Mouse (Mus musculus) urinary bladder, postnatal 25 days (tissue): ENCODE results near the gene Hmg20b.

ENCODE experiments used
- DNase-seq: peaks from one replicate; pipeline ENCODE4 v3.0.0; 2022; ENCODE audit warnings: low spot score

Hmg20b gene

DNA sequence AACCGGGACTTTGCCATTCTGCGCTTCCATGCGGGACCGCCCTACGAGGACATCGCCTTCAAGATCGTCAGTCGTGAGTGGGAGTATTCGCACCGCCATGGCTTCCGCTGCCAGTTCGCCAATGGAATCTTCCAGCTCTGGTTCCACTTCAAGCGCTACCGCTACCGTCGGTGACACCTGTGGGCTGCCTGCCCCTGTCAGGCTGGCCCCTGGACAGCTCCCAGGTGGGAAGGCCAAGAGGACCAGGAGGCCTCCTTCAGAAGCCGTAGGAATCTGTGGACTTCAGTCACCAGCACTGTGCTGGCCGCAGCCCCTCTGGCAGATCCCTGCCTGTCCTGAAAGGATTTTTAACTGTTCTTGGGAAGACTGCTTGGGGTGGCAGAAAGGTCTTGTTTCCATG is 24.5 kb downstream of the Hmg20b start:
- DNase-seq, result no peak

DNA sequence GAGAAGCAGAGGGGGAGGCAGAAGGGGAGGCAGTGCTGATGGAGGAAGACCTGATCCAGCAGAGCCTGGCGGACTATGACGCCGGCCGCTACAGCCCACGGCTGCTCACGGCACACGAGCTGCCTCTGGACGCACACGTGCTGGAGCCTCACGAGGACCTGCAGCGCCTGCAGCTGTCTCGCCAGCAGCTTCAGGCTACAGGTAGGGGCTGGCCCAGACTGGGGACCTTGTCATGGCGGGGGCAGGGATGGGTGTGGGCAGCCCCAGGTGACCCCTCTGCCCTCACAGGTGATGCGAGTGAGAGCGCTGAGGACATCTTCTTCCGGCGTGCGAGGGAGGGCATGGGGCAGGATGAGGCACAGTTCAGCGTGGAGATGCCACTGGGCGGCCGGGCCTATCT is 25.1 kb downstream of the Hmg20b start:
- no peak for DNase-seq

DNA sequence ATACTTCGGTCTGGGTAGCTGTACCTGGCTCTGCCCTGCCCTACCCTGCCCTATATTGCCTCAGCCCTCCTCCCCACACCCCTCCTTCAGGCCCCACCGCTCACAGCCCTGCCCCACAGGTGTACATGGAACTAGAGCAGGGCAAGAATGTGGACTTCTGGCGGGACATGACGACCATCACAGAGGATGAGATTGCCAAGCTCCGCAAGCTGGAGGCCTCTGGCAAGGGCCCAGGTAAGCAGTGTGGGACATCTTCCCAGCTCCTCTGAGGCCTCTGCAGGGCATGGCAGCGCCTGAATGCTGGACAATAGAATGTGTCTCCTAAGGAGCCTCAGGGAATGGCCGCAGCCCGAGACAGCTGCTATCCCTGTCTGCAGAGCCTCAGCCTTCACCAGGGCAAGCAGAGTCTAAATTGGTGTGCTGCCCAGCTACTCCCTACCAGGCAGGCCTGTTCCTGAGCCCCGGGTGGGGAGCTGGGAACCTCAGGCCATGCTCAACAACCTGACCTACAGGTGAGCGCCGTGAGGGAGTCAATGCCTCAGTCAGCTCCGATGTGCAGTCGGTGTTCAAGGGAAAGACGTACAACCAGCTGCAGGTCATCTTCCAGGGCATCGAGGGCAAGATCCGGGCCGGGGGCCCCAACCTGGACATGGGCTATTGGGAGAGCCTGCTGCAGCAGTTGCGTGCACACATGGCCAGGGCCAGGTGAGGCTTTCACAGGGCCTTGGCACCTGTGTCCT is 26.3 kb downstream of the Hmg20b start:
- DNase-seq, result no peak

DNA sequence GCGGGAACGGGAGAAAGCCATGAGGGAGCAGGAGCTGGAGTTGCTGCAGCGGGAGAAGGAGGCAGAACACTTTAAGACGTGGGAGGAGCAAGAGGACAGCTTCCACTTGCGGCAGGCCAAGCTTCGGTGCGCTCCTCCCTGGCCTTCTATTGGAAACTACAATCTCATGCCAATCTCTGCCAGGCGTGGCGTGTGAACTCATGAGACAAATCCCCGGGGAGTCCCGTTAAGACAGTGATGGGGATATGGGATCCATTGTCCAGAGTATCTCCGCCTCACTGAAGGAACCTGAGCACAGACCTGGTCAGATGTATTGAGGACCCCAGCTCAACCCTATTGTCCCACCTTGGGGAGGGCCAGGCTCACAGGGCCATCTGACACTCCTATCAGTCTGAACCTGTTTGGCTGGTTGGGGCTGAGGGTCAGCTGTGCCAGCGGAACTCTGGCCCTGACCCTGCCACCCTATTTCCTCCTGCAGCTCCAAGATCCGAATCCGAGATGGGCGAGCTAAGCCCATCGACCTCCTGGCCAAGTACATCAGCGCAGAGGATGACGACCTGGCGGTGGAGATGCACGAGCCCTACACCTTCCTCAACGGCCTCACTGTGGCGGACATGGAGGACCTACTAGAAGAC is 27.0 kb downstream of the Hmg20b start:
- no peak for DNase-seq

DNA sequence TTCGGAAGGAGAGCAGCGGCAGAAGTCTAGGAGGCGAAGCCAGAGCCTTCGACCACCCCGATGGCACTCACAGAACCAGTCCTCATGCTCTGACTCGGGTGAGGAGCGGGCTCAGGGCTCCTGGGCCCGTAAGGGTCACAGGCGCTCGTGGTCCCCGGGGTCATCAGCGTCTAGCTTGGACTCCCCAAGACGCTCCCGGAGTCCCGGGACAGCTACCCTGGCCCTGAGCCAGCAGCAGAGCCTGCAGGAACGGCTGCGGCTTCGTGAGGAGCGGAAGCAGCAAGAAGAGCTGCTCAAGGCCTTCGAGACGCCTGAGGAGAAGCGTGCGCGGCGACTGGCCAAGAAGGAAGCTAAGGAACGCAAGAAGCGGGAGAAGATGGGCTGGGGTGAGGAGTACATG is 27.8 kb downstream of the Hmg20b start:
- DNase-seq, result no peak

DNA sequence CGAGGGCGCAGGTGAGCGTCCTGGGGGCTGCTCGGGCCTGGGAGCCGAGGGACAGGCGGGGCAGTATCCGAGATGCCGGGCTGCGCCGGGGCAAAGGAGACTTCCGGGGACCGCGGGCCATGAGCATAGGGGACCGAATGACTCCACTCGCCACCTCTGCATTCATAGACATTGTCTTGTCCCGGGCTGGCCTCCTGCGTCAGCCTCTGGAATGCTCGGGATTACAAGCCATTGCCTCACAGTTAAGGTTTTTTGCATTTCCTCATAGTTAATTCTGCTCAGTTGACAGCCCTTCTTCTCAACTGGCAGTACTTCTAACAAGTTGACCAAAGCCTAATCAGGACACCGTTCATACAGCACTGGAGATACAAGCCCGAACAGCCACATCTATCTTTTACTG is 28.8 kb downstream of the Hmg20b start:
- no peak for DNase-seq

DNA sequence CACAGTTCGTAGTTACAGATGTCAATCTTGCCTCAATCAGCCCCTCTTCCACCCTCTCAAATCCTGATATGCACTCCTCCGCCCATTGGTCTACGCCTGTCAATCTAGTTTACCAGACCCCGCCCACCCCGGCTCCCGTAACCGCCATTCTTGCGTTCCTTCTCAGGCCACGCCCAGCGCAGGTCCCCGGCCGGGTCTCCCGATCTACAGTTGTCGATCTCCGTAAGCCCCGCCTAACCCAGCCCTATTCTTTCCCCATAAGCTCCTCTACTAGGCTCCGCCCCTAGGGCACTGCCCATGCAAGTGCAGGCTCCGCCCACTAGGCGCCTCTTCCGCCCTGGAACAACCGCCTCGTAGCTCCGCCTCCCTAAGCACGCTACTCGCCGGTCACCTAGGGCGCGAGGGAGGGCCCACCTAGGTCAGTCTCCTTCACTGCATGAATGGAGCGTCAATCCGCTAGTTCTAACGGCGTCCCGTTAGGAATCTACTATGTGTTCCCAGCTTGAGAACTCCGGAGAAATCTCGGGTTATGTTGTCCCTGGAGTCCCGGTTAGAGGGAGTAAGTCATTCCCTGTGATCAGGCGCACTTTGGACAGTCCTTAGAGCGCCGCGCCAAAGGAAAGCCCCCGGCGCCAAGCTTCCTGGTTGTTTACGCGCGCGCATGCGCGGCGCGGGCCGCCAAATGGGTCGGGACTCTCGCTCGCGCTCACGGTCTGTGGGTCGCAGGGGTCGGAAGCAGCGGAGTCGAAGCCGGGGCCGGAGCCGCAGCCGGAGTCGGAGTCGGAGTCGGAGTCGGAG is 29.5 kb downstream of the Hmg20b start, which contains the start of gene Cactin:
Gene Cactin (plus strand): TSS at position 554 of the 798 bp plus-strand sequence.
- peak; percentile 92 for DNase-seq

DNA sequence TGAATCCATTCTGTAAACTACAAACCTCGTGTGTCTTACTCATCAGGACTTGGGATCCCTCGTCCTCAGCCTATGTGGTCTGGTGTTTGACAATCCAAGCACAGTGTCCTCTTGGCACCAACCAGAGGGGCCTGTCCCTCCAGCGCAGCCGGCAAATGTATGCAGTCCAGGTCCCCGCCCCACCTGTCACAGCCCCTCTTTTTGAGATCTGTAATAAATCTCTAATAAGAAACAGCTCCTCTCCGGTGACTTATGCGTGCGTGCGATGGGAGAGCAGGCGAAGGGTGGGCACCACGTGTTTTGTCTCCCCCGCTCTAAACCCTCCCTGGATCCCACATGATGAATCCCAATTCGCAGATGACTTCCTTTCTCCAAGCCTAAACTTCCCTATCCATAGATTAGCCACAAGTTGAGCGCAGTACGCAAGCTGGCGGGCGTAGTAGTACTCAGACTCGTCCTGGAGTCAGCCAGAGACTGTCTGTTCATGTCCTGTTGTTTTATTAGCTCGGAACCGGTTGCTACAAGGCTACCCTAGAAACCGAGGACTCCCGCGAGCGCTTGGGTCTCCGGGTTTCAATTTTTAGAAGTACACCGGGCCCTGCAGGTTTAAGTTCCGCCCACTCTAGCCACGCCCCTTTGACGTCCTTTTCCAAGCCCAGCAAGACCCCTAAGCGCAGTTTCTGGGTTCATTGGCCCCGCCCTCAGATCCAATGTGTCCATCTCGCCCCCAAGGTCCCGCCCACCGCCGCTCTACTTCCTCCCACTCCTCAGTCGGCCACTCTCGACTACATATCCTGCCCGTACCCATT is 30.3 kb downstream of the Hmg20b start:
- DNase-seq, result peak; percentile 83

DNA sequence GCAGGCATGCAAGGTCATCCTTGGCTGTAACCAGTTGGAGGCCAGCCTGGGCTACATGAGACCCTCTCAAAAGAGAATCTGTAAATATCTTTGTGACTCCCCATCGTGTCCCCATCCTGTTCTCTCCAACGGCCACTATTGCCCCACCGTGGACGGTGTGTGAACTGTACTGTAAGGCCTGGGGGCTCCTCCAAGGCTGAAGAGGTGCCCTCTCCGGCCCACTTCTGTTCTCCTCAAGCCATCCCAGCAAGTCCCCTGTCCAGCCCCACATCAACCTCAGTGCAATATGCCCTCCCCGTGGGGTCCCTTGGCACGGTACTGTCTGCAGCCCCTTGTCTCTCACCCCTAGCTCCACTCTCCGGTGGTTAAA is 31.0 kb downstream of the Hmg20b start:
- DNase-seq, result no peak

DNA sequence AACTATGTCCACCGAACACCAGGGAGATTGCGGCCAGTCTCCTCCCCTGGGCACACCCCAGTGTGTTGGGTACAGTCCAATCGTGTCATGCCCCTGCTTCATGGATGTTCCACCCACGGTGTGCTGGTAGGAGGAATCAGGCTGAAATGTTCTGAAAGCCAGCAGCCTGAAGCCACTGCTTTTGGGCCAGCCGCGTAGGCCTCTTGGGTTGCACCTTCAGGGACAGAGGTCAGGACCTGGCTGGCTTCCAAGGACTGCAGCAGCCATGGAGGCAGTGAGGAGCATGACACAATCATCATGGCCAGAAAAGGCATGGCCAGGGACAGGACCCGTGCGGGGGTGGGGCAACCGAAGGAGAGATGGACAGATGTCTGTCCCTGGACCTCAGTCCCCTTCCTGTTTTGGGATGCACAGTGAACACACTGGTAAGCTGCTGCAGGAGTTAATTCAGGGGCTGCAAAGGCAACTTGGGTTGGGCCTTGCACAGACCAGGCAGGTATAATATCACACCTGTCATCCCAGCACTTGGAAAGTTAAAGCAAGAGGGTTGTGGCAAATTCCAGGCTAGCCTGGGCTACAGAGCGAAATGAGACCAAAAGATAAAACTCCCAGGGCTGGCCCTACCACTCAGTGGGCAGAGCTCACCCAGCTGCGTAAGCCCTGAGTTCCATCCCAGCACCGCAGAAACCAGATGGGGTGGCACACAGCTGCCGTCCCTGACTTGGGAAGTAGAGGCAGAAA is 31.5 kb downstream of the Hmg20b start:
- peak; percentile 31 for DNase-seq

DNA sequence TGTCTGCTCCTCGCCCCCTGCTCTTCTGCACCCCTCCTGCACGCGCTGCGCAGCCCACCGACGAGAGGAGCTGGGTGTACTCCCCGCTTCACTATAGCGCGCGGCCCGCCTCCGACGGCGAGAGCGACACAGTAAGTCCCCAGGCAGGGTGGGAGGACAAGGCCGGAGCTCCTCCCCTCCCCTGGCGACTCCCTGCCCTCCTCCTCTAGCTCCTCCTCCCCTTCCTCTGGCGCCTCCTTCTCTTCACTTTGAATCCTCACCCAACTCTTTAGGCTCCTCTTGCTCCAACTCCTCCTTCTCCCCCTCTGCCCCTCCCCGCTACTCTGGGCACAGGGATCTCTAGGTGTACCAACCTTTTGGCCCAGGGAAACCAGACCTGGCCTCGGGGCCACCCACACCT is 33.0 kb downstream of the Hmg20b start:
- DNase-seq, result peak; percentile 43

DNA sequence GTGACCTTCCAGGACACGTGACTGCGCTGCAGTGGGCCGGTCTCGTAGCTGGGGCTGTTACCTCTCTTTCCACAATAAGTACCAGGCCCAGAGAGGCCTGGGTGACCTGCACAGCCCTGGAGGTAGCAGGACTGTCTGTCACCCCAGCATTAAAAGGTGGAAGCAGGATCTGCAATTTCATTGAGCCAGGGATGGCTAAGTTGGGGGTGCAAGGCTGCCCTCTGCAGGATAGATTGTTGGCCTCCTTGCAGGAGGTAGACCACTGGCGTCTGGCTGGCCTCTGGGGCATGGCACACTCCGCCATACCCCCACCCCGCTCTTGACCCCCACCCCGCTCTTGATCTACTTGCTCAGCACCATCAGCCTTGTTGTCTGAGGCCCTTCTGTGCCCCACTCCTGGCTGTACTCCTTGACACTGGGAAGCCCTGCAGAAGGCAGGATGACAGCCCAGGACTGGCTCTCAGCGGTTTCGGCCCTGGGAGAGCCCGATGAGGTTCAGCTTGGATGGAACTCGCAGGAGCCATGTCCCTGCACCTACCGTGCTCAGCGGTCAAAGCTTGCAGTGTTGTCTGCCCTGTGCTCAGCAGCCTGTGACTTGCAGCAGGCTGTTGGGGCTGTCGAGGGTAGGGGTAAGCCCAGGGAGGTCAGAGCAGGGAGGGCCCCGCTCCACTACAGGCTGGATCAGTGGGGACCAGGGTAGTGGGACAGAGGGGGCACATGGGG is 33.8 kb downstream of the Hmg20b start:
- DNase-seq, result no peak

DNA sequence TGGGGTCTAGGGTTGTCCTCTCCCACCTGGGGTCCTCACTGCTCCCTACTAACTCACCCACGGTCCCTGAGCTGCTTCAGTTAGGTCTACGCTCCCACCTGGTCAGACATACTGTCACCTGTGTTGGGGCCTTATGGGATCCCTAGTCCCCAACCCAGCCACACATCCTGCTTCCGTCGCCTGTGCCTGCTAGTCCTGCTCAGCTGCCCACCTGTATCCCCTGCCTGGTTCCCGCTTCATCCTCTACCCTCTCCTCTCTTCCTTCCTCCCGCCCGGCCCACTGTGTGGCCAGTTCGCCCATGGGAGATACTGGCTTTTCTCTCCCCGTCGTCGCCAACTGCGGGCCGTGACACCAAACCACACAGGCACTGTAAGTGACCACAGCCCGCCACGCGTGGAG is 34.7 kb downstream of the Hmg20b start:
- DNase-seq, result no peak

DNA sequence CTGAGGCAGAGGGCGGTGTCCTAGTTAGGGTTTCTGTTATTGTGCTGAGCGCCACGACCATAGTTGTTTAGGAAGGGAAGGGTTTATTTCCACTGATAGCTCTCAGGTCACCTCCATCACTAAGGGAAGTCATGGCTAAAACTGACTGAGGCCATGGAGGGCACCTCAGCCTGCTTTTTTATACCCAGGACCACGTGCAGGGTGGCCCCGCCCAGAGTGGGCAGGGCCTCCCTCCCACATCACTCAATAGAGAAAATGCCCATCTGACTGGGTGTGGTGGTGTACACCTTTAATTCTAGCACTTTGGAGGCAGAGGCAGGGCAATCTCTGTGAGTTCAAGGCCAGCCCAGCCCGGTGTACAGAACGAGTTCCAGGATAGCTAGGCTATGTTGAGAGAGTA is 36.1 kb downstream of the Hmg20b start:
- no peak for DNase-seq

DNA sequence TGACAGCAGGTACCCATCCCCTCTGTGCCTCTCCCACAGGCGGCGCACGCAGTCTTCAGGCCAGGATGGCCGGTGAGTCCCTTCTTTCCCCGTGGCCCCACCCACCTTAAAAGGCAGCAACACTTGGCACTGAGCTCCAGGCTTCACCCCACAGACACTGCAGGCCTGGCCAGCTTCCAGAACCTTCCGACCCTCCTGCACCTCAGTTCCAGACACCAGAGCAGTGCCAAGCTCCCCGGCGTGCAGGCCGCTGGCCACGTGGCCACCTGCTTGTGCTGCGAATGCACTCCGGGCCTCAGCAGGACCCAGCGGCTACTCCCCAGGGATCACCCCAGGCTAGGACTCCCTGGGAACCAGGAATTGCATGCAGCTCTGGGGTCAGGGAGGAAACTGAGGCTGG is 36.7 kb downstream of the Hmg20b start:
- no peak for DNase-seq

DNA sequence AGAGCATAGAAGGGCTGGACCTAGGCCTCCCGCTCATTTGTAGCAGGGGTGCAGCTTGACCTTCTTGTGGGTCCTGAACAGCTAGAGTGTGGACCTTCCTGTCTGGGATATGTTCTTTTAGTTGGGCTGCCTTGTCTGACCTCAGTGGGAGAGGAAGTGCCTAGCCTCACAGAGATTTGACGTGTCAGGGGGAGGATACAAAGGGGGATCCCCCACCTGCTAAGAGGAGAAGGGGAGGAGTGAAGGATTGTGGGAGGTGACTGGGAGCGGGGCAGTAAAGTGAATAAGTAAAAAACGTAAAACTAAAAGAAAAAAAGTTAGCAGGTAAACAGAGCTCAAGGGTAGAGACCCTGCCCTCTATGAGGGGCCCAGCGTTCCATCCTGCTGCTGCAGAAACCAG is 40.7 kb downstream of the Hmg20b start:
- no peak for DNase-seq

DNA sequence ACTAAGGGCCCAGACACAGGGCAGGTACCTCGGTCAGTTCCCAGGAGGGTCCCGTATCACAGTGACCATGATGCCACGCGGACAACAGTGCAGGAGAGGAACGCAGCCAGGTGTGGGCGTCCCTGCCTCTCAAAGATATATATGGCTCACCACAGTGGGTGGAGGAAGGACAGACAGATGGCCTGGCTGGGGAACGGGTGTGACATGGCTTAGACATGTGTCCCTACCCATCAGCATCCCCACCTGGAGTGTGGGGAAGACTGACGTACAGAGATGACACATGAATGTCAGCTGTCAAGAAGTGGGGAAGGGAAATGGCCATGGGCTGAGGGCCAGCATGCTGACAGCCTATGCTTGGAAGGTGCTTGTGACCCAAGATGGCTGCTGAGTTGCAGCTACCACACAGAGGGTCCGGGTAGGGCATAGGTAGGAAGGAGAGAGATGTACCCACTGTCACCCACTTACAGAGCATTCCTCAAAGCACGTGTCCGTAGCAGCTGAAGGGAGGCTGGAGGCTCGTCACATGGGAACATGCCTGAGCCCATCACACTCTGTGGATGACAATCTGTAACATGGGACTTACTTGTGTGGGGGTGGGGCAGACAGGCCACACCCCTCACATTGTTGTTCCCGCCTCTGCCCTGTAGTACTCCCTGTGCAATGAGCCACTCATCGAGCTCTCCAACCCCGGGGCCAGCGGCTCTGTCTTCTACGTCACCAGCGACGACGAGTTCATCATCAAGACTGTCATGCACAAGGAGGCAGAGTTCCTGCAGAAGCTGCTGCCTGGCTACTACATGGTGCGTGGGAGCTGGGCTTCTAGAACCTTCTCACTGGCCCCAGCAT is 43.2 kb downstream of the Hmg20b start:
- DNase-seq, result no peak

DNA sequence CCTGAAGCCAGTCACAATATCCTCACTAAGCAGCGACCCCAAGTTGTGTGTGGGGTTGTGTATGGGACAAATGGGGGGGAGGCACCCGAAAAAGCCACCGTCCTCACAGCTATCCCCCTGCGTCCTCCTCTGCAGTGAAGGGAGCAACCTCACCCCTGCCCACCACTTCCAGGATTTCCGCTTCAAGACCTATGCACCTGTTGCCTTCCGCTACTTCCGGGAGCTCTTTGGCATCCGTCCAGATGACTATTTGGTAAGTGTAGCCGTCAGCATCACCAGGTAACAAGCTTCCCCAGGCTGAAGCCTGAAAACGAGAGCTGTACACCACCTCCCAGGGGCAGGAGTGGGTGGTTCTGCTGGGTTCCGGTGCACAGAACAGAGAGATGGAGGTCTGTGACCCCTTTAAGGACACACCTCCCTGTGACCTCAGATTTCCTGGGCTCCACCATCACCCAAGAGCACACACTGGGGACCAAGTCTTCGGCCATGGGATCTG is 44.1 kb downstream of the Hmg20b start:
- DNase-seq, result no peak

DNA sequence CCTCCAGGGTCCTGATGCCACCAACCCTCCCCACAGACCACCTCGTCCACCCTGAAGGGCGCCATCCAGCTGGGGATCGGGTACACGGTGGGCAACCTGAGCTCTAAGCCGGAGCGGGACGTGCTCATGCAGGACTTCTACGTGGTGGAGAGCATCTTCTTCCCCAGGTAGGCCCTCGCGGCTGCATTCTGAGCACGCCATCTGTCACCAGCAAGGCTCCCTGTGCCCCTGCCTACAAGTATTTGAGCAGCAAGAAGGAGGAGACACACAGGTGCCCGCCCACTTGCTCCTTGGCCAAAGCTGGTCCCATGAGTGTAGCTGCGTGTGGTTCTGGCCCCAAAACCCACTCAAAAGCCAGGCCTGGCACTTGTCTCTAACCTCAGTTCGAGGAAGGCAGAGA is 44.6 kb downstream of the Hmg20b start:
- DNase-seq, result no peak
